Mouse (Mus musculus): ENCODE results near the gene Tmem274. TPM values are rescaled to one million over a fixed set of nuclear protein-coding genes. Genes with fewer than 3 reads are reported as not detected.
"Not testable (repeated sequence)": the region's sequence is repeated elsewhere in the genome, so short reads cannot be mapped to it uniquely, and the experiment has no call there.

Gene Tmem274
- 0.41 and 0.51 TPM in 2 replicates for polyA plus RNA-seq (2012; rRNA removed)

DNA sequence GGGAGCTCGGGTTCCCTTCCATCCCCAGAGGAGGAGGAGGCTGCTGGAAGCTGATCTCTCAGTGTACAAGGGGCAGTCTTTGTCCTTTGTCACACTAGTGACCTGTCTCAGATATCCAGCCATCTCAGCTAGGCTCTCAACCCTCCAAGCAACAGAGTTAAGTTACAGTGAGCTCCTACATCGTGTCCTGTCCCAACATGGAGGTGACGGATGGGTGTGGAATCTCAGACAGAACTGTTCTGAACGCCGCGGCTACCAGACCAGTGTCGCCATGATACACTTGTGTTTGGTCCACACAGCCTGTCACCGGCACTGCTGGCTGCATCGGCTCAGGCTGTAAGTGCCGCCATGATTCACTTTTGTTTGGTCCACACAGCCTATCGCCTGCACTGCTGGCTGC lies at the start of gene Tmem274:
Gene Tmem274, plus strand, starts transcription at position 301 of the 400 bp plus-strand sequence.
- Histone ChIP-seq H3K4me3 (replicated peaks; ENCODE audit: insufficient read depth, low read depth, low read length) (no peak within 1 kb of the TSS), H3K27me3 (ENCODE audit: control insufficient read depth, insufficient read depth, low read length) (no peaks in the 10 kb centered on the region), H3K4me1 (ENCODE audit: control insufficient read depth, insufficient read depth, low read length) (peaks cover 3% of the 10 kb centered on the region; the same call in 1 of the 2 replicates), H3K27ac (ENCODE audit: insufficient read depth, low read length) (no peak within 1 kb of the TSS)
- TF ChIP-seq POLR2A (IDR thresholded peaks at IDR 0.05; ENCODE audit: borderline replicate concordance, insufficient read depth, low read length) (no peak), CTCF (IDR thresholded peaks at IDR 0.05; ENCODE audit: borderline replicate concordance, insufficient read depth, low read depth, low read length) (no peak)
- 91% methylated on average over 11 of the region's 11 CpGs for WGBS
- DNase-seq: no peak

DNA sequence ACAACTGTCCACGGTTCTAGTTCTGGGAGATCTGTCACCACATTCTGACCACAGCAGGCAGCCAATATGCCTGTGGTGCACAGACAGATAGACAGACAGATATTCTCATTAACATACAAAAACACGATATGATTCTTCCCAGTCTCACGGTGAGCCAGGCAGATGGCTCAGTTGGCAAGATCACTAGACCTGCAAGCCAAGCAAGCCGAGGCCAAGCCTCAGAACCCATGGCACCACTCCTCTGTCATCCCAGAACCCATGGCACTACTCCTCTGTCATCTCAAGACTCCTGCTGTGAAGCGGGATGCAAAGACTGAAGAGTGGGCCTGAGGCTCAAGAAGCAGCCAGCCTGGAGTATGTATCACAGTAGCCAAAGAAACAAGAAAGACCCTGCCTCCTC lies 47.6 kb upstream of the Tmem274 start:
- 11% methylated on average over 5 of the region's 5 CpGs for WGBS
- H3K27ac ChIP-seq (ENCODE audit: insufficient read depth, low read length): peak overlapping the region; percentile 64; the same call in 1 of the 2 replicates
- peaks cover 9% of the 10 kb centered on the region for H3K4me1 ChIP-seq (ENCODE audit: control insufficient read depth, insufficient read depth, low read length)
- no peak overlapping the region for H3K4me3 ChIP-seq (replicated peaks; ENCODE audit: insufficient read depth, low read depth, low read length)
- DNase-seq: peak; percentile 86 to 94
- TF ChIP-seq CTCF (IDR thresholded peaks at IDR 0.05; ENCODE audit: borderline replicate concordance, insufficient read depth, low read depth, low read length): no peak
- no peak for TF ChIP-seq POLR2A (IDR thresholded peaks at IDR 0.05; ENCODE audit: borderline replicate concordance, insufficient read depth, low read length)
- no peaks in the 10 kb centered on the region for H3K27me3 ChIP-seq (ENCODE audit: control insufficient read depth, insufficient read depth, low read length)

DNA sequence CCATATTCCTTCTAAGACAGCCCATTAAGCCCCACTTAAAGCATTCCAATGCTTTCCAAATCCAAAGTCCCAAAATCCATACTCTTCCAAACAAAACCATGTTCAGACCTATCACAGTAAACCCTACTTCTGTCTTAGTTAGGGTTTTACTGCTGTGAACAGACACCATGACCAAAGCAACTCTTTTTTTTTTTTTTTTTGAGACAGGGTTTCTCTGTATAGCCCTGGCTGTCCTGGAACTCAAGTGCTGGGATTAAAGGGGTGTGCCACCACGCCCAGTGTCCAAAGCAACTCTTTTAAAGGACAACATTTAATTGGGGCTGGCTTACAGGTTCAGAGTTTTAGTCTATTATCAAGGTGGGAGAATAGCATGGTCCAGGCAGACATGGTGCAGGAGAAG lies 45.3 kb upstream of the Tmem274 start:
- H3K27me3 ChIP-seq (ENCODE audit: control insufficient read depth, insufficient read depth, low read length); DNase-seq; H3K4me3 ChIP-seq (replicated peaks; ENCODE audit: insufficient read depth, low read depth, low read length); H3K27ac ChIP-seq (ENCODE audit: insufficient read depth, low read length); H3K4me1 ChIP-seq (ENCODE audit: control insufficient read depth, insufficient read depth, low read length): not testable (repeated sequence)
- WGBS: 94% methylated on average over 1 of the region's 1 CpGs

DNA sequence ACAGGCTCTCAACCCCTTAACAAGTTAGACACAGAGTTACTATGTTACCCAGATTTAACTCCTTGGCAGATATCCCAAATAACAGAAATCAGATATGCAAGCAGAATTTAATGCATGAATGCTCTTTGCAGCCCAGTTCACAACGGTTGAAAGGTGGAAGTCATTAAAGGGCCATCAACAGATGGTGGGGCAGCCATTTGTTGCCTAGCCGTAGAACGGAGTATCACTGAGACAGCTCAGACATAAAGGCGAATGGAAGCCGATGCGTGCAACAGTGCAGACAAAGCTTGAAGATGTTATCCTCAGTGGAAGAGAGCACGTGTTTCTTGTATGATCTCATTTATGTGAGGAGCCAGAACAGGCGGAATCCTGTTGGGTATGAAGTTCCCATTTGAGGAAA lies 36.6 kb upstream of the Tmem274 start:
- H3K4me3 ChIP-seq (replicated peaks; ENCODE audit: insufficient read depth, low read depth, low read length): no peak overlapping the region
- no peaks in the 10 kb centered on the region for H3K4me1 ChIP-seq (ENCODE audit: control insufficient read depth, insufficient read depth, low read length)
- H3K27me3 ChIP-seq (ENCODE audit: control insufficient read depth, insufficient read depth, low read length): no peaks in the 10 kb centered on the region
- 42% methylated on average over 8 of the region's 8 CpGs for WGBS
- DNase-seq: no peak
- TF ChIP-seq POLR2A (IDR thresholded peaks at IDR 0.05; ENCODE audit: borderline replicate concordance, insufficient read depth, low read length) (no peak), CTCF (IDR thresholded peaks at IDR 0.05; ENCODE audit: borderline replicate concordance, insufficient read depth, low read depth, low read length) (no peak)
- no peak overlapping the region for H3K27ac ChIP-seq (ENCODE audit: insufficient read depth, low read length)

DNA sequence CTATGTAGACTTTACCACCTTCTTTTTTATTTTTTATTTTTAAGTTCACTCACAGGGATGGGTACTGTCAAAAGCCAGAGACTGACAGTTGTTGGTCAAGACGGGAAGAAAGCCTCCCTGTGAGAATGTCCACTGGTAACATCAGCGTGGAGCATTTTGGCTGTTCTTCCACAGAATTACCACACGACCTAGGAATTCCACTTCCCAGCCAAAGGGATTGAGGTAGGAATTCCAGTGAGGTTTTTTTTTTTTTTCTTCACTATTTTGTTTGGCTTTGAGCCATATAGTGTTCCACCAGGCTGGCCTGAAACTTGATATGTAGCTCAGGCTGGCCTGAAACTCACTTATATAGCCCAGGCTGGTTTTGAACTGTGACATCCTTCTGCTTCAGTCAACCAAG lies 34.7 kb upstream of the Tmem274 start:
- H3K4me1 ChIP-seq (ENCODE audit: control insufficient read depth, insufficient read depth, low read length): peaks cover 4% of the 10 kb centered on the region
- 59% methylated on average over 3 of the region's 3 CpGs for WGBS
- no peak for TF ChIP-seq CTCF (IDR thresholded peaks at IDR 0.05; ENCODE audit: borderline replicate concordance, insufficient read depth, low read depth, low read length)

DNA sequence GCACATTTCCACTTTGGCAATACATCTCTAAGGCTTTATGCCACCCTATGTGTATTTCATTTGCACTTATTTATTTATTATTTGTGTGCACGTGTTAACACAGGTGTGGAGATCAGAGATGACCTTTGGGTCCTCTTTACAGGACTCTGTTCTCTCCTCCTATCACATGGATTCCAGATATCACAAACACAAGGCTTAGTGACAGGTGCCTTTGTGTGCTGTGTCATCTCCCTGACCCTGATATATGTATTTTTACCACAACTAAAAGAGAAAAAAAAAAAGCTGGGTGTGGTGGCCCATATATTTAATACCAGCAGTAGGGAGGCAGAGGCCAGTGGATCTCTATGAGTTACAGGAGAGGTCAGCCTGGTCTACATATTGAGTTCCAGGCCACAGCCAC lies 32.7 kb upstream of the Tmem274 start:
- H3K4me3 ChIP-seq (replicated peaks; ENCODE audit: insufficient read depth, low read depth, low read length): no peak overlapping the region
- no peaks in the 10 kb centered on the region for H3K27me3 ChIP-seq (ENCODE audit: control insufficient read depth, insufficient read depth, low read length)
- no peak for DNase-seq
- WGBS: 38% methylated on average over 1 of the region's 1 CpGs
- H3K27ac ChIP-seq (ENCODE audit: insufficient read depth, low read length): no peak overlapping the region
- peaks cover 4% of the 10 kb centered on the region for H3K4me1 ChIP-seq (ENCODE audit: control insufficient read depth, insufficient read depth, low read length)
- TF ChIP-seq CTCF (IDR thresholded peaks at IDR 0.05; ENCODE audit: borderline replicate concordance, insufficient read depth, low read depth, low read length) (no peak), POLR2A (IDR thresholded peaks at IDR 0.05; ENCODE audit: borderline replicate concordance, insufficient read depth, low read length) (no peak)

More for the DNA sequence above, 34.7 kb upstream of the Tmem274 start:
- Histone ChIP-seq H3K27ac (ENCODE audit: insufficient read depth, low read length) (no peak overlapping the region), H3K4me3 (replicated peaks; ENCODE audit: insufficient read depth, low read depth, low read length) (no peak overlapping the region), H3K27me3 (ENCODE audit: control insufficient read depth, insufficient read depth, low read length) (no peaks in the 10 kb centered on the region)
- DNase-seq: no peak

DNA sequence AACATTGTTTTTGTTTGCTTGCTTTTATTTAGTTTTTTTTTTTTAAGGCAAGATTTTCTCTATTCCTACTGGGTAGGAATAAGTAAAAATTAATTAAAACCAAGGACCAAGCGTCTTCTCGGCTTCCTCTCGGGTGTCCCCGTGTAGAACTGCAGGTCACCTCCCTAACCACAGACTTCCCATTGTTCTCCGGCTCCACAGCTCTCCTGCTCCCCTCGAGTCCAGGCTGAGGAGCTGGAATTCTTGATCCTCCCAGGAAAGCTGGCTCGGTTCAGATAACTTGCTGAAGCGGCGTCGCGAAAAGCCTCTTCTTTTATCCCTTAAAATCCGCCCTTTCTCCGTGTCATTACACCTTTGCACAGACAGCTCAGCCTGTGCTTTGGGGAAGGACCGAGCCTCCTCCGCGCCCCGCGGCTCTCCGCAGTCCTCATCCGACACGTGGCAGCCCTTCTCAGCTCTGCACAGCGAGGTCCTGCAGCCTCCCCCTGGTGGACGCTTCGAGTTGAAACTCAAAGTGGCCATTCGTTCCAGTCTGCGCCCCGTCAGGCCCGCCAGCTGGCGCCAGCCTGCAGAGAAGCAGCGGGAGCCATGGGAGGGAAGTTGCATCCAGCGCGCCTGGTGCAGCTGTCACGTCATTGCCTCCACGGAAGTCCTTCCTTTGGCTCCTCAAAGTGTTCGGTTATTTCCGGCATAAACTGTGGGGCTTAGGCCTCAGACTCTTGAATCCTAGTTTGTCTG lies 32.0 kb upstream of the Tmem274 start:
- no peaks in the 10 kb centered on the region for H3K27me3 ChIP-seq (ENCODE audit: control insufficient read depth, insufficient read depth, low read length)
- peak; percentile 91 to 93 for DNase-seq
- peak overlapping the region; percentile 80 for H3K27ac ChIP-seq (ENCODE audit: insufficient read depth, low read length)
- under 1% methylated on average over 36 of the region's 36 CpGs for WGBS
- peaks cover 4% of the 10 kb centered on the region for H3K4me1 ChIP-seq (ENCODE audit: control insufficient read depth, insufficient read depth, low read length)
- H3K4me3 ChIP-seq (replicated peaks; ENCODE audit: insufficient read depth, low read depth, low read length): peak overlapping the region; percentile 45
- TF ChIP-seq CTCF (IDR thresholded peaks at IDR 0.05; ENCODE audit: borderline replicate concordance, insufficient read depth, low read depth, low read length) (peak; percentile 84), POLR2A (IDR thresholded peaks at IDR 0.05; ENCODE audit: borderline replicate concordance, insufficient read depth, low read length) (peak; percentile 43; the same call in 1 of the 2 replicates)

DNA sequence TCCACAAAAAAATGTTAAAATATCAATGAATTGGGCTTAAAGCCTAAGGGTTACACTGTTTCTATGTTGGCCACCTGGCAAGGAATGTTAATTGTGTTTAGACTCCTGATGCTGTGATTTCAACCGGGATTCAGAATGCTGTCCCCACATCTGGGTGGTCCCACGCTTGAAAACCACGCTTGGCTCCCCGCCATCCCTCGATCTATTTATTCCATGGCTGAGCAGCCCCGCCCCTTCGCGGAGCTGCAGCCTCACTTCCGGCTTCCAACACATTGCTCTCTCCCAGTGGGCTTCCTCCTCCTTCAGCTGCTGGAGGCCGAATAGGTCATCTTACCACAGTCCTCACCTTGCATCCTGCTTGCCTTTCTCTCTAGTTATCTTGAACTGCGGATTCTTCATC lies 31.3 kb upstream of the Tmem274 start:
- peaks cover 4% of the 10 kb centered on the region for H3K4me1 ChIP-seq (ENCODE audit: control insufficient read depth, insufficient read depth, low read length)
- H3K27ac ChIP-seq (ENCODE audit: insufficient read depth, low read length): peak overlapping the region; percentile 80
- 19% methylated on average over 11 of the region's 11 CpGs for WGBS
- H3K27me3 ChIP-seq (ENCODE audit: control insufficient read depth, insufficient read depth, low read length): no peaks in the 10 kb centered on the region
- TF ChIP-seq POLR2A (IDR thresholded peaks at IDR 0.05; ENCODE audit: borderline replicate concordance, insufficient read depth, low read length) (no peak), CTCF (IDR thresholded peaks at IDR 0.05; ENCODE audit: borderline replicate concordance, insufficient read depth, low read depth, low read length) (no peak)
- no peak overlapping the region for H3K4me3 ChIP-seq (replicated peaks; ENCODE audit: insufficient read depth, low read depth, low read length)
- peak; percentile 41 to 51 for DNase-seq
